Mouse (Mus musculus) hindbrain, embryonic 12.5 days (tissue): ENCODE results near the gene Hdlbp. TPM values are rescaled to one million over a fixed set of nuclear protein-coding genes. Genes with fewer than 3 reads are reported as not detected.
"Not testable (repeated sequence)": the region's sequence is repeated elsewhere in the genome, so short reads cannot be mapped to it uniquely, and the experiment has no call there.

Experiments used
- ATAC-seq: fragments of 200-750 bp; cut with Nextera tagmentation; 2 replicates; pipeline ENCODE4 v1.8.0; 2017; ENCODE audit warnings: moderate TSS enrichment; ENCODE audit not compliant: low FRiP score
- H3K27ac ChIP-seq: fragments of 300-500 bp; sonication (generic); 2 replicates; pipeline ENCODE4 v1.5.1; 2016; ENCODE audit warnings: mild to moderate bottlenecking
- H3K27me3 ChIP-seq: fragments of 300-500 bp; sonication (generic); 2 replicates; pipeline ENCODE4 v1.6.1; 2016; ENCODE audit warnings: mild to moderate bottlenecking
- H3K36me3 ChIP-seq: fragments of 300-500 bp; sonication (generic); 2 replicates; pipeline ENCODE4 v1.6.1; 2016; ENCODE audit warnings: mild to moderate bottlenecking
- H3K4me1 ChIP-seq: fragments of 300-500 bp; sonication (generic); 2 replicates; pipeline ENCODE4 v1.6.1; 2016
- H3K4me2 ChIP-seq: fragments of 300-500 bp; sonication (generic); replicated peaks from 2 replicates; pipeline ENCODE4 v1.6.1; 2016; ENCODE audit warnings: mild to moderate bottlenecking
- H3K4me3 ChIP-seq: fragments of 300-500 bp; sonication (generic); 2 replicates; pipeline ENCODE4 v1.5.1; 2016; ENCODE audit warnings: mild to moderate bottlenecking
- H3K9ac ChIP-seq: fragments of 300-500 bp; sonication (generic); 2 replicates; pipeline ENCODE4 v1.6.1; 2016; ENCODE audit warnings: mild to moderate bottlenecking, moderate library complexity
- H3K9me3 ChIP-seq: fragments of 300-500 bp; sonication (generic); replicated peaks from 2 replicates; pipeline ENCODE4 v1.6.1; 2016; ENCODE audit warnings: mild to moderate bottlenecking
- WGBS: fragments of 180-500 bp; shearing (Covaris S2); methylation state at CpG from one replicate; pipeline ENCODE4 v1.1.7; 2016; 5-methylcytosine and 5-hydroxymethylcytosine counted together
- polyA plus RNA-seq: library from polyadenylated mRNA; unstranded; fragments of >200 nt; fragmentation: Nextera tagmentation; extraction: Ambion mirVana; gene quantifications from 2 replicates; pipeline ENCODE4 v1.2.1, GENCODE M21; 2016

Hdlbp gene
- polyA plus RNA-seq, 1 experiment from 2014 or later = 111 TPM

DNA sequence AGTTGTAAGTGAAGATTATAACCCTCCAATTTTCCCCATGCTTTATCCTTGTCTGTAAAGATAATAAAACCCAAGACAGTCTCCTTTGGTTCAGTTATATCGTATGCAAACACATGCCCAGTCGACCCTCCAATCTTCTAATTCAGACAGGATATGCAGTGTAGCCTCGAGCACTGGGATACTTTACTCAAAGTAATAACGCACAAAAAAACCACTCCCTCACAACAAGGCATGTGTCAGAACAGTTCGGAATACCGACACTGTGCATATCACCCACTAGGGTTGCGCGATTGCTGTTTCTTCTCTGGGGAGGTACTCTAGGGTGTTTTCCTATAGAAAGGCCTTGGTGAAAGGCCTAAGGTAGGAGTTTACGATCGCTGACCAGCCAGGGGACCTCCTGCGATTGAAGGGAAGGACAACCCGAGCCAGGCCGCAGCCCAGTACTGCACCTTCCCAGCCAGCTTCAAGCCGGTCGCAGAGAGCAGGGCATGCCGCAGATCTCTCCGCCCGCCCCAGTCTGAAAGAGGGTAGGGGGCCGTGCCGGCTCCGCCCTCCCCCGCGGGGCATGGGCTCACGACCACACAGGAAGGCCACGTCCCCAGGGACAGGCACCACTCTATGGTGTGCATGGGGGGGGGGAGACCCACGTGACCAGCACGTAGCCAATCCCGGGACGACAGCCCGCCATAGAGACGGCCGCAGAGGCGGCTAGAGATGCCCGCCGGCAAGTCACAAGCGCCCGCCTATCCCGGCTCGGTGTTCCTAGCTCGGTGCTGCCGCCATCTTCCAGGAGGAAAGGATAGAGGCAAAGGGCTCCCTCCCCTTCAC lies 643 bp downstream of the Hdlbp start:
- 1% methylated on average over 41 of the region's 41 CpGs for WGBS
- Histone ChIP-seq H3K27me3 (no peaks in the 10 kb centered on the region), H3K9me3 (0 out of 2 replicates have a peak, but pooled peaks cover 3% of the 10 kb centered on the region), H3K36me3 (no peaks in the 10 kb centered on the region), H3K9ac (peak overlapping the region; percentile 87), H3K27ac (peak overlapping the region; percentile 91), H3K4me2 (peak overlapping the region; percentile 56), H3K4me1 (peaks cover 12% of the 10 kb centered on the region), H3K4me3 (peak overlapping the region; percentile 74)
- ATAC-seq = peak; percentile 96

DNA sequence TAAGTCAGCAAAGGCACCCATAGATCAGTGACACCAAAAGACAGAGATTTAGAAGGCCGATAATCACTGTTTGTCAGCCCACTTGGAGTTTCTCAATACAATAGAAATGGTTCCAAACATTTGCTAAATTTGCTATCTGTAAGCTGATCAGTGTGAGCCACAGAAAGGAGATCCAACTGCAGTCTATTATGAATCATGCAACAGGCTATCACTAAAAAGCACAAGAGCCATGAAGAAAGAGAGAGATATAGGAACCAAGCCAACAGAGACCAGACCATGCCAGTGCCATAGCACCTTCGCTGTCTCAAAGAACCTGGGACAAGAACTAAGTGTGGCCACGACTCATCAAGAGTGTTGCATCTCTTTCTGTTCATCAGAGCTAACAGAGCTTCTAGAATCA lies 2.9 kb downstream of the Hdlbp start:
- Histone ChIP-seq H3K27me3 (no peaks in the 10 kb centered on the region), H3K9ac (no peak overlapping the region), H3K4me3 (no peak overlapping the region), H3K27ac (no peak overlapping the region), H3K9me3 (0 out of 2 replicates have a peak, but pooled peaks cover 3% of the 10 kb centered on the region), H3K36me3 (no peaks in the 10 kb centered on the region), H3K4me2 (no peak overlapping the region), H3K4me1 (peaks cover 12% of the 10 kb centered on the region)
- no peak for ATAC-seq
- 95% methylated on average over 3 of the region's 3 CpGs for WGBS

DNA sequence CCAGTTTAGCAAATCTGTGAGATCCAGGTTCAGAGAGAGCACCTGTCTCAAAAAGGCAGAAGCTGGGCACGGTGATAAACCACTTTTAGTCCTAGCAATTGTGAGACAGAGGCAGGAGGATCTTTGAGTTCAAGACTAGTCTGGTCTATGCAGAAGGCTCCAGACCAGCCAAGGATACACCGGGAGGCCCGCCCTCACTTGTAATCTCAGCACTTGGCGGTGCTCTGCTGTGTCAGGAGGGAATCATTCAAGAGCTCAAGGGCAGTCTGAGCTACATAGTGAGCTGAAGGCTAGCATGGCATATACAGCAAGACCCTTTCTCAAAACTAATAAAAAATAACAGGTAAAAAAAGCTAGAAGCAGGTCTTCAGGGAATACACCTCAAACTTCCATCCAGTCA lies 10.0 kb downstream of the Hdlbp start:
- Histone ChIP-seq H3K4me1 (no peaks in the 10 kb centered on the region), H3K4me2 (no peak overlapping the region), H3K27ac (no peak overlapping the region), H3K9me3 (no peaks in the 10 kb centered on the region), H3K4me3 (no peak overlapping the region), H3K27me3 (no peaks in the 10 kb centered on the region), H3K36me3 (no peaks in the 10 kb centered on the region), H3K9ac (no peak overlapping the region)
- 92% methylated on average over 4 of the region's 4 CpGs for WGBS
- ATAC-seq = no peak

DNA sequence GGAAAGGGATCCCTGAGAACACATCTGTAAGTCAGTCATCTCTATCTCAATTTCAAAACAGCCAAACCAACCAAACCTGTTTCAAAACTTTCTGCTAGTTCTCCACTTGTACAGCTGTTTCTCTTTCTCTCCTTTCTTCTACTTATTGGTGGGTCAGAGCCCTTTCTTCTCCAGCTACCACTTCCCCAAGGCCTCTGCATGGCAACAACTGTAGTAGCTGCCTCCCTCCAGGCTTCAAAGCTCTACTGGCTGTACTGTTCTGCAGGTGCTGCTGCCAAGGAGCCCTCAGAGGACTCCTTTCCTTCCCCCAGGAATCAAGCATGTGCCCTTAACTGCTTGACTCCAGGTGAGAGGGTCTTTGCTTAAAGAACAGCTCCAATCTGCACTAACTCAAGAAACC lies 12.9 kb downstream of the Hdlbp start:
- H3K9ac ChIP-seq = no peak overlapping the region

DNA sequence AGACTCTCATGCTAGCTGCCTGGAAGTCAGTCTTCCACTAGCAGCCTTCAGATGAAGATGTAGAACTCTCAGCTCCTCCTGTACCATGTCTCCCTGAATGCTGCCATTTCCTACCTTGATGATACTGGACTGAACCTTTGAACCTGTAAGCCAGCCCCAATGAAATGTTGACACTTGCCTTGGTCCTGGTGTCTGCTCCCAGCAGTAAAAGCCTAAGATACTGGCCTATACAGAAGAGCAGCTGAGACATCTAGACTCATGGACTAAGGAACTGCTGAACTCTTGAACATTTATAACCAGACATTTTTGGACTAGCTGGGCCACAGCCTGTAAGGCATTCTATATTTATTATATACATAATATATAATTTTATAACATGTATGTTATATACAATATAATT lies 13.5 kb downstream of the Hdlbp start:
- ATAC-seq = no peak
- Histone ChIP-seq H3K9ac (no peak overlapping the region), H3K9me3 (no peaks in the 10 kb centered on the region), H3K4me2 (no peak overlapping the region), H3K4me1 (no peaks in the 10 kb centered on the region), H3K36me3 (no peaks in the 10 kb centered on the region), H3K27me3 (no peaks in the 10 kb centered on the region), H3K27ac (no peak overlapping the region), H3K4me3 (no peak overlapping the region)

More for the DNA sequence above, 12.9 kb downstream of the Hdlbp start:
- Histone ChIP-seq H3K4me2 (no peak overlapping the region), H3K4me3 (no peak overlapping the region), H3K4me1 (no peaks in the 10 kb centered on the region), H3K9me3 (no peaks in the 10 kb centered on the region), H3K27me3 (no peaks in the 10 kb centered on the region), H3K27ac (no peak overlapping the region), H3K36me3 (no peaks in the 10 kb centered on the region)
- ATAC-seq = no peak

DNA sequence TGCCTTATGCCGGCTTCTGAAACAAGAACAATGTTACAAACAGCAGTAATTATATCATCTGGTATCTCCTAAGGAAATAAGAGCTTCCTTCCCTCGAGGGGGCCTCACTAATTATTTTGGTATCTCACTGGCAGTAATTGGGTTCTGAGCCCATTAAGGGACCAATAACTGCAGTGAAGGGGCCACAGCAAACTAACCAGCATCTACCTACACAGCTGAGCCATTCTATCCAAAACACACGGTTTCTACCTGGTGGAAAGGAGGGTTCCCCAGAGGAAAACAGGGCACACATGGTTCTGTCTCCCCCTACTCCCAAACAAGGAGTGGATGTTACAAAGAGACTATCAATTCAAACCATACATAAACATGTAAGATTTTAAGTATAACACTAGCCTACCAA lies 19.5 kb downstream of the Hdlbp start:
- no peak overlapping the region for H3K9ac ChIP-seq
- no peak overlapping the region for H3K27ac ChIP-seq
- H3K36me3 ChIP-seq = no peaks in the 10 kb centered on the region
- H3K4me1 ChIP-seq = no peaks in the 10 kb centered on the region
- H3K9me3 ChIP-seq = no peaks in the 10 kb centered on the region
- no peaks in the 10 kb centered on the region for H3K27me3 ChIP-seq
- no peak for ATAC-seq
- WGBS = 68% methylated on average over 3 of the region's 3 CpGs
- no peak overlapping the region for H3K4me3 ChIP-seq
- no peak overlapping the region for H3K4me2 ChIP-seq

DNA sequence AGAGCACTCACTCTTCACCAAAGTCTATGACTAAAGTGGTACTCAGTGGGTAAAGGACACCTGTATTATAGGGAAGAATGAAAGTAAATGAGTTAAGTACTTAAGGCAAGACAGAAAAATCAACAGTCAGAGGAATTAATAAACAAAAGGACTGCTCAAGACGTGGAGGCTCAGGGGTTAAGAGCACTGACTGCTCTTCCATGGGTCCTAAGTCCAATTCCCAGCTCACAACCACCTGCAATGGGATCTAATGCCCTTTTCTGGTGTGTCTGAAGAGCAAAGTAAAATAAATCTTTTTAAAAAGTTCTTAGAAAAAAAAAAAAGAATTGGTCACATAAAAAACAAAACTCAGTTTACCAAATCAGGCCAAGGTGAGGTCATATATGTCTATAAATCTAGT lies 20.3 kb downstream of the Hdlbp start:
- Histone ChIP-seq H3K4me2 (no peak overlapping the region), H3K9me3 (no peaks in the 10 kb centered on the region), H3K27me3 (no peaks in the 10 kb centered on the region), H3K27ac (no peak overlapping the region), H3K4me3 (no peak overlapping the region), H3K4me1 (no peaks in the 10 kb centered on the region), H3K9ac (no peak overlapping the region), H3K36me3 (no peaks in the 10 kb centered on the region)
- 63% methylated on average over 1 of the region's 1 CpGs for WGBS
- ATAC-seq = no peak

DNA sequence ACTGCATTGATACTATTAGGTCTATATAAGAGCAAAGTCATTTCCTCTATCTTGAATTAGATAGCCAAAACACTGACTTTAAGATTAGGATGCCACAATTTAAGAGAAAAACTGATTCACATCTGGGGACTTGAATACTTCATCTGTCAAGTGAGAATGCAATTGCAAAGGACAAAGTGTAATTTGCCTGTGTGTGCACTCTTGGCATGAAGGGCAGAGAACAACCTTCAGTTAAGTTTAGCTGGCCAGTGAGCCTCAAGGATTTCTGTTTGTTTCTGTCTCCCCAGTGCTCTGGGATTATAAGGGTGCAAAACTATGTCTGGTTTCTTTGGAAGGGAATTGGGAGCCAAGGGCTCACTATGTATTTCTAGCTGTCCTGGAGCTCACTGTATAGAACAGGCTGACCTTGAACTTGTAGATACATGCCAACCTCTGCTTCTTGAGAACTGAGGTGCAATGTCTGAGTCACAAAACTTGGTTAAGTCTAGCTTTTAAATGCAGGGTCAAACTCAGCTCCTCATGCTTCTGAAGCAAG lies 24.8 kb downstream of the Hdlbp start:
- Histone ChIP-seq H3K27ac (no peak overlapping the region), H3K4me3 (no peak overlapping the region), H3K4me2 (no peak overlapping the region), H3K4me1 (no peaks in the 10 kb centered on the region), H3K9me3 (no peaks in the 10 kb centered on the region), H3K36me3 (no peaks in the 10 kb centered on the region), H3K27me3 (no peaks in the 10 kb centered on the region), H3K9ac (no peak overlapping the region)
- no peak for ATAC-seq

DNA sequence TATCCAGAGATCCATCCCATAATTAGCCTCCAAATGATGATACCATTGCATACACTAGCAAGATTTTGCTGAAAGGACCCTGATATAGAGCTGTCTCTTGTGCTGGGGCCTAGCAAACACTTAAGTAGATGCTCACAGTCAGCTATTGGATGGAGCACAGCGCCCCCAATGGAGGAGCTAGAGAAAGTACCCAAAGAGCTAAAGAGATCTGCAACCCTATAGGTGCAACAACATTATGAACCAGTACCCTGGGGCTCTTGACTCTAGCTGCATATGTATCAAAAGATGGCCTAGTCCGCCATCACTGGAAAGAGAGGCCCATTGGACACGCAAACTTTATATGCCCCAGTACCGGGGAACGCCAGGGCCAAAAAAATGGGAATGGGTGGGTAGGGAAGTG lies 28.5 kb downstream of the Hdlbp start:
- not testable (repeated sequence) for ATAC-seq, H3K4me3 ChIP-seq, H3K9me3 ChIP-seq, H3K27me3 ChIP-seq, H3K4me2 ChIP-seq, H3K27ac ChIP-seq, H3K9ac ChIP-seq, H3K36me3 ChIP-seq, H3K4me1 ChIP-seq
- 83% methylated on average over 5 of the region's 5 CpGs for WGBS

DNA sequence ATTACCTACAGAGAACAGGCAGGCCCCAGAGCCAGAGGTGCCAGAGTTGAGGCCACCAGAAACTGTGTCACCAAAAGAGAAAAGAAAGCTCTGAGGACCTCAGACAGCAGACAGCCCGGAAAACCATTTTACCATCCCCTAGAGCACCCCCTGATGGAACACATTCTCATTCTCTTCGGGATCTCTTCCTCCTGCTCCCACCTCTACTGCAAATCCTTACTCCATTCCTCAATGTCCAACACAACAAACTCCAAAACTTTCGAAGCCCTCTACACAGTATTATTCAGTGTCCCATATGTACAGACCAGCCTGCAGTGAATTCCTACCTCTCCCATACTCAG lies 32.8 kb downstream of the Hdlbp start:
- Histone ChIP-seq H3K27ac (peak overlapping the region; percentile 62; the same call in 1 of the 2 replicates), H3K4me3 (peak overlapping the region; percentile 88), H3K36me3 (0 out of 2 replicates have a peak, but pooled peaks cover 2% of the 10 kb centered on the region), H3K4me1 (peaks cover 17% of the 10 kb centered on the region), H3K9me3 (no peaks in the 10 kb centered on the region), H3K27me3 (no peaks in the 10 kb centered on the region), H3K9ac (peak overlapping the region; percentile 79; the same call in 1 of the 2 replicates), H3K4me2 (peak overlapping the region; percentile 98)
- ATAC-seq = no peak
- 17% methylated on average over 3 of the region's 3 CpGs for WGBS

DNA sequence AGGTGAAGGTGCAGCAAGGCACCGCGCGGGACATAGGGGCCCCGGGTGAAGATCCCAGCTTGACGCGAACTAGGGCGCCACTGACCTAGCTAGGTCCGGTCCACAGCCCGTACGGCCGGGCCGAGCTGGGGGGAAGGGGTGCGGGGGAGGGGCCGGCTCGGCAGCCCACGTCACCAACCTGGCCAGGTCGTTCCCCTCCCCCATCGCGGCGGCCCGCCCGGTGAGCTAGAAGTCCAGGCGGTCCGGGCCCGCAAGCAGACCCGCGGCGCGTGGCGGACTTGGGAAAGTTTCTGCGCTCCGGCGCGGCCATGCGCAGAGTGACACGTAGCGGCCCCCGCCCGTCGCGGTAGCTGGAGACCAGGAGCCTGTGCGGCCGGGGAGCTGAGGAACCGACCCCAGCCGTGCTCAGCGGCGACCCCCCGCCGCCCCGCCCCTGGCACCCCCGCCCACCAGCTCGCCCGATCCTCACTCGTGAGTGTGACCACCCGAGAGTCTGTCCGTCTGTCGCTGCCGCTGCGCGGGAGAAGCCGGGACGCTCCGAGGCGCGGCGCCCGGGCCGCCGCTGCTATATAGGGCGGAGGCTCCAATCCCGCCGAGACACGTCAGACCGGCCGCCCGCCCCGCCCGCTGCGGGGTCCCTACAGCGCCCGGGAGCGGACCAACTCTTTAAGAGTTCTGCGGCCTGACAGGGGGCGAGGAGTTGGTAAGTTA lies 33.3 kb downstream of the Hdlbp start:
- ATAC-seq = peak; percentile 90
- WGBS = under 1% methylated on average over 77 of the region's 84 CpGs

DNA sequence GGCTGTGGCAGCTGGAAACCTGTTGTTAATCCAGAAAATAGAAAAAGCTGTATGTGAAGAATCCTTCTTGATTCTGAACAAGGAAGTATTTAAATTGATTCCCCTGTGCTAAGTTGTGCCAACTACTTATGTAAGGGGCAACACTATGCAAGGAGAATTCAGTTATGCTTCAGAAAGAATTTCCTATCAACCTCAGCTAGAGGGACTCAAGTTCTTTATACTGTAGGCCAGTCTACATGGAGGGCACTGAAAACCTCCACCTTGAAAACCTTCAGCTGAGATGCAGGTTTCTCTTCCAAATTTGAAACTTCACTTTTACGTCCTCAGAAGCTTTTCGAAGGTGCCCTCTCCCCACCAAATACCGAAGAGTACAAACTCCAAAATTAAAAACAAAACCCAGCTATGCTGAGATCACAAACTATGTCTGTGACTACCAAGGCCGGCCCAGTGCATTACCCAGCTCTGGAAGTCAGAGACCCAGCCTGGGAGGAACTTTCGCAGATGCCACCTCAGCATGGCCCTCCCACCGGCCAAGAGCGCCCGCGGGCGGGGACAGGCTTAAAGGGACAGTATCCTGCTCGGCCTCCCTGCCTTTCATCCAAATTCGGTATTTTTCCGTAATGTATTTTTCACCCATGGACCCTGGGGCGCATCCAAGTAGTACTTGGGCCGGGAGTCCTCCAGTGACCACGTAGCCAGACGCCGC lies 34.1 kb downstream of the Hdlbp start:
- Histone ChIP-seq H3K36me3 (0 out of 2 replicates have a peak, but pooled peaks cover 8% of the 10 kb centered on the region), H3K4me2 (peak overlapping the region; percentile 98), H3K4me1 (peaks cover 17% of the 10 kb centered on the region), H3K27me3 (no peaks in the 10 kb centered on the region), H3K9me3 (no peaks in the 10 kb centered on the region), H3K9ac (peak overlapping the region; percentile 79), H3K27ac (peak overlapping the region; percentile 62; the same call in 1 of the 2 replicates), H3K4me3 (peak overlapping the region; percentile 88)
- peak; percentile 79 for ATAC-seq
- 7% methylated on average over 18 of the region's 18 CpGs for WGBS

More for the DNA sequence above, 33.3 kb downstream of the Hdlbp start:
- Histone ChIP-seq H3K4me1 (peaks cover 17% of the 10 kb centered on the region), H3K36me3 (0 out of 2 replicates have a peak, but pooled peaks cover 7% of the 10 kb centered on the region), H3K4me2 (peak overlapping the region; percentile 98), H3K9ac (peak overlapping the region; percentile 79), H3K9me3 (no peaks in the 10 kb centered on the region), H3K27ac (peak overlapping the region; percentile 62), H3K4me3 (peak overlapping the region; percentile 88), H3K27me3 (no peaks in the 10 kb centered on the region)
